Mouse (Mus musculus): ENCODE measurements around the gene Pck1. TPM values are rescaled to one million over a fixed set of nuclear protein-coding genes. Genes with fewer than 3 reads are reported as not detected.
"Not testable (repeated sequence)": the region's sequence is repeated elsewhere in the genome, so short reads cannot be mapped to it uniquely, and the experiment has no call there.

Gene Pck1
- not detected in 2 replicates for polyA plus RNA-seq (2014; fragmentation: Nextera tagmentation; extraction: Ambion mirVana)

DNA sequence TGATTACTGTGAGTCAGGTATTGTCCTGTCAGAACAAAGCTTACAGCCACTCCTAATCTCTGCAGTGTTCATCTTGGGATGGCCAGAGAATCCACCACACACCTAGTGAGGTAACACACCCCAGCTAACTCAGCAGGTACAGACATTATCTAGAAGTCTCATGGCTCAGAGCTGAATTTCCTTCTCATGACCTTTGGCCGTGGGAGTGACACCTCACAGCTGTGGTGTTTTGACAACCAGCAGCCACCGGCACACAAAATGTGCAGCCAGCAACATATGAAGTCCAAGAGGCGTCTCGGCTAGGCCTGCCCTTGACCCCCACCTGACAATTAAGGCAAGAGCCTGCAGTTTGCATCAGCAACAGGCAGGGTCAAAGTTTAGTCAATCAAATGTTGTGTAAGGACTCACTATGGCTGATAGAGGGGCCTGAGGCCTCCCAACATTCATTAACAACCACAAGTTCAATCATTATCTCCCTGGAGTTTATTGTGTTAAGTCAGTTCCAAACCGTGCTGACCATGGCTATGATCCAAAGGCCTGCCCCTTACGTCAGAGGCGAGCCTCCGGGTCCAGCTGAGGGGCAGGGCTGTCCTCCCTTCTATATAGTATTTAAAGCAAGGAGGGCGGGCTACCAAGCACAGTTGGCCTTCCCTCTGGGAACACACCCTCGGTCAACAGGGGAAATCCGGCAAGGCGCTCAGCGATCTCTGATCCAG, at the start of gene Pck1:
Pck1 (plus strand) TSS at position 613 of the 716 bp plus-strand sequence.
- H3K4me3 ChIP-seq (replicated peaks; ENCODE audit: low read length), result no peak within 1 kb of the TSS
- no peak within 1 kb of the TSS for H3K27ac ChIP-seq
- no peak within 1 kb of the TSS for H3K4me2 ChIP-seq (replicated peaks)
- no peaks in the 10 kb centered on the region for H3K36me3 ChIP-seq (replicated peaks; ENCODE audit: control insufficient read depth, insufficient read depth)
- H3K9ac ChIP-seq, result no peak within 1 kb of the TSS
- no peaks in the 10 kb centered on the region for H3K9me3 ChIP-seq (ENCODE audit: control insufficient read depth, low read length)
- H3K4me1 ChIP-seq (replicated peaks; ENCODE audit: control insufficient read depth, insufficient read depth, low read length), result no peaks in the 10 kb centered on the region
- no peak for ATAC-seq (ENCODE audit: low FRiP score)
- 88% methylated on average over 13 of the region's 13 CpGs for WGBS
- DNase-seq (ENCODE audit: low spot score), result no peak
- H3K27me3 ChIP-seq (ENCODE audit: control insufficient read depth, insufficient read depth, low read length), result no peaks in the 10 kb centered on the region

DNA sequence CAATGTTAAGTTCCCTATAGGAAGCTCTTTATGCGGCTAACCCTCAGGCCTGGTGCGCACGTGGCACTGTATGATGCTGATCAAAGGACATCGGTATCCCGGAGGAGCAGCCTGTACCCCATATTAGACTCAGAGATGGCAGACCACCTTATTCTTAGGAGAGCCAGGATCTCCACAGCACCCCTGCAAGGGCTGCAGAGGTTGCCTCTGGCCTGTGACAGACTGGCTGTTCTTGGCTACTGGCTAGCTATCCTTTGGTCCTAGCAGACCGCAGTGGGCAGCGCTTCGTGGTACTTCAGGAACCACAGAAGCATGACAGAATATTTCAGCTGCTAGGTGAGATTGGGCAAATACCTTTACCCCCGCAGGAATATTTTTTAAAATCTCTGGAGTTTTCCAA, 46.4 kb upstream of the Pck1 start:
- ATAC-seq (ENCODE audit: low FRiP score) (peak; percentile 37; the same call in 1 of the 2 replicates), DNase-seq (ENCODE audit: low spot score) (no peak)
- no peaks in the 10 kb centered on the region for H3K36me3 ChIP-seq (replicated peaks; ENCODE audit: control insufficient read depth, insufficient read depth)
- H3K4me1 ChIP-seq (replicated peaks; ENCODE audit: control insufficient read depth, insufficient read depth, low read length), result no peaks in the 10 kb centered on the region
- no peak overlapping the region for H3K9ac ChIP-seq
- no peak overlapping the region for H3K4me3 ChIP-seq (replicated peaks; ENCODE audit: low read length)
- no peak overlapping the region for H3K27ac ChIP-seq
- 85% methylated on average over 9 of the region's 9 CpGs for WGBS
- H3K9me3 ChIP-seq (ENCODE audit: control insufficient read depth, low read length), result no peaks in the 10 kb centered on the region
- H3K4me2 ChIP-seq (replicated peaks), result no peak overlapping the region
- H3K27me3 ChIP-seq (ENCODE audit: control insufficient read depth, insufficient read depth, low read length), result peaks cover 4% of the 10 kb centered on the region; the same call in 1 of the 2 replicates

DNA sequence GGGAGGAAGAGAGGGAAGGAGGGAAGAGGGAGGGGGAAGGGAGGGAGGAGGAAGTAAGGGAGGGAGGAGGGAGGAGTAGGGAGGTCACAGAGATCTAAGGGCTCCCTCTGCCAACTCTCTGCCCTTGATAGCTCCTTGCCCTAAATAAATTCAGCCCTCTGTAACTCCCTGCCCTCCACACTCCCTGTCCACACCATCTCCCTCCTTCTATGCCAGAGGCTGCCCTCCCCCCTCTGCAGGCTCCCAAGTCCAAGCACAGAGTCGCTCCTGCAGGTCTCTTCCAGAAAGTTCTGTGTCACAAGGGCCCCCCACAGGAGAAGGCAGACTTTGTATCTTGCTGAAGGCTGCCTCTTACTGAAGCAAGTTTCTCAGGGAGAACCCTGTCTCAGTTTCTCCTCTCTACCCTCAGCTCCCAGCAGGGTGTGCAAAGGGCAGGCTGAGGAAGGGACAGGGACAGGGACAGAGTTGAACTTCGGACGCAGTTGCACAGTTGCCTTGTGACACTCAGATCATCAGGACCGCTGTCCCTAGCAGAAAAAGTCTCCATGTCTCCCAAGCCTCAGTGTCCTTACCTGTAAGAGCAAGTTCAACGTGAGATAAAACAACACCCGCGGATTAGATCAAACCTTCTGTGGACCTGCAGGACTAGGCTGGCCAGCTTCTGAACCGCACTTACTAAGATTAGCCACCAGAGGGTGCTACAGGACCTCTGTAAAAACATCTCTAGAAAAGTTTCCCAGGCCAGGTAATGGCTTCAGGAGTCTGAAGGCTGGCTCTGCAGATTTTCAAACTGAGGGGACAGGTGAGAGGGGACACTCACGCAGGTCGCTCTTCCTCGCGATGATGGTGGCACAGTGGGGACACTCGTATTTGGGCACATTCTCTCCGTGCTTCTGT, 45.7 kb upstream of the Pck1 start:
- H3K27ac ChIP-seq, result no peak overlapping the region
- H3K4me1 ChIP-seq (replicated peaks; ENCODE audit: control insufficient read depth, insufficient read depth, low read length), result no peaks in the 10 kb centered on the region
- ATAC-seq (ENCODE audit: low FRiP score) (peak; percentile 48; the same call in 1 of the 2 replicates), DNase-seq (ENCODE audit: low spot score) (peak; percentile 90)
- no peak overlapping the region for H3K9ac ChIP-seq
- H3K27me3 ChIP-seq (ENCODE audit: control insufficient read depth, insufficient read depth, low read length), result peaks cover 4% of the 10 kb centered on the region; the same call in 1 of the 2 replicates
- WGBS, result 22% methylated on average over 14 of the region's 14 CpGs
- no peaks in the 10 kb centered on the region for H3K9me3 ChIP-seq (ENCODE audit: control insufficient read depth, low read length)
- no peaks in the 10 kb centered on the region for H3K36me3 ChIP-seq (replicated peaks; ENCODE audit: control insufficient read depth, insufficient read depth)
- no peak overlapping the region for H3K4me3 ChIP-seq (replicated peaks; ENCODE audit: low read length)
- no peak overlapping the region for H3K4me2 ChIP-seq (replicated peaks)

DNA sequence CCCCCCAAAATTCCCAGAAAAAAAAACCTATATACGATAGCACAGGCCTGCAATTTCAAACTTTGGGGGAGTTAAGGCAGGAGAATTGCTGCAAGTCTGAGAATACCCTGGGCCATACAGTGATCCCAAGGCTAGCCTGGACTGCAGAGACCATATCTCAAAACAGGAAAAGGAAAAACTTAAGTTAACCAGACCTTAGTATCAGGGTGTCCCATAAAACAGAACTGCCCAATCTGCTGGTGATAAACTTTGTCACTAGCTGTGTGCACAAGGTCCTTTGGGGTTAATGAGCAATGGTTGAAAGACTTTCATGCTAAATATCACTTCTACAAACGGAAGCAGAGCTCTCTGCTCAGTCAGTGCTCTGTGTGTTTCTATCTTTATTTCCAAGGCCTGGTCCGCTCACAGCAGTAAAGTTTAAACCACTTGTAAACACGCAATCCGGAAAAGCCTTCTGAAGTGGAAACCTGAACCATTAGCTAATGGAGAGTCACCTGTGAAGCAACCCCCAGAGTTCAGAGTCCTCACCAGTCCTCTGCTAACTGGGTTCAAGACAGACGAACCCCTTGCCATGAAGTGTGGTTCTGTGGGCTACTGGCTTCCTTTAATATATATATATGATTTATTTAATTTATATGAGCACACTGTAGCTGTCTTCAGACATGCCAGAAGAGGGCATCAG, 44.2 kb upstream of the Pck1 start:
- Histone ChIP-seq H3K27me3 (ENCODE audit: control insufficient read depth, insufficient read depth, low read length) (peaks cover 4% of the 10 kb centered on the region; the same call in 1 of the 2 replicates), H3K4me3 (replicated peaks; ENCODE audit: low read length) (no peak overlapping the region), H3K9me3 (ENCODE audit: control insufficient read depth, low read length) (no peaks in the 10 kb centered on the region), H3K9ac (no peak overlapping the region), H3K27ac (no peak overlapping the region), H3K4me1 (replicated peaks; ENCODE audit: control insufficient read depth, insufficient read depth, low read length) (no peaks in the 10 kb centered on the region), H3K4me2 (replicated peaks) (no peak overlapping the region), H3K36me3 (replicated peaks; ENCODE audit: control insufficient read depth, insufficient read depth) (no peaks in the 10 kb centered on the region)
- ATAC-seq (ENCODE audit: low FRiP score), result no peak
- WGBS, result 84% methylated on average over 6 of the region's 6 CpGs
- no peak for DNase-seq (ENCODE audit: low spot score)

DNA sequence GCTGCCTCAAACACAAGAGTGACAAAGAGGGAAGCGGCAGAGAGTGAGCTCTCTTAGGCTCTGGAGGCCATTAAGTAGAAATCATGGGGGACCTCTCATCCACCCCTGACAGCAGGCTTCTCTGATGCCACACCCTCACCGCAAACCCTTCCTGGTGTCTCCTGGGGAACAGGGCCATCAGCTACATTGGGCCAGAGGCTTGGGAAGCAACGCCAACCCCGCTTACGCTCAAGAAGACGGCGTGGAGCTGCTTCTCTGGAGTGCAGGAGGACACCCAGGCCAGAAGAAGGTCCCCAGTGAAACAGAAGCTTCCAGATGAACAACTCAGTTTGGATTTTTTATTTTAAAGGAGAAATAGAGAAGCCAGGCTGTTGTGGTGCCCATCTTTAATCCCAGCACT, 43.3 kb upstream of the Pck1 start:
- H3K4me3 ChIP-seq (replicated peaks; ENCODE audit: low read length), result no peak overlapping the region
- ATAC-seq (ENCODE audit: low FRiP score) (no peak), DNase-seq (ENCODE audit: low spot score) (no peak)
- no peak overlapping the region for H3K27ac ChIP-seq
- H3K27me3 ChIP-seq (ENCODE audit: control insufficient read depth, insufficient read depth, low read length), result peaks cover 4% of the 10 kb centered on the region; the same call in 1 of the 2 replicates
- no peak overlapping the region for H3K4me2 ChIP-seq (replicated peaks)
- no peaks in the 10 kb centered on the region for H3K36me3 ChIP-seq (replicated peaks; ENCODE audit: control insufficient read depth, insufficient read depth)
- no peaks in the 10 kb centered on the region for H3K4me1 ChIP-seq (replicated peaks; ENCODE audit: control insufficient read depth, insufficient read depth, low read length)
- no peaks in the 10 kb centered on the region for H3K9me3 ChIP-seq (ENCODE audit: control insufficient read depth, low read length)
- WGBS, result 91% methylated on average over 7 of the region's 7 CpGs
- H3K9ac ChIP-seq, result no peak overlapping the region

DNA sequence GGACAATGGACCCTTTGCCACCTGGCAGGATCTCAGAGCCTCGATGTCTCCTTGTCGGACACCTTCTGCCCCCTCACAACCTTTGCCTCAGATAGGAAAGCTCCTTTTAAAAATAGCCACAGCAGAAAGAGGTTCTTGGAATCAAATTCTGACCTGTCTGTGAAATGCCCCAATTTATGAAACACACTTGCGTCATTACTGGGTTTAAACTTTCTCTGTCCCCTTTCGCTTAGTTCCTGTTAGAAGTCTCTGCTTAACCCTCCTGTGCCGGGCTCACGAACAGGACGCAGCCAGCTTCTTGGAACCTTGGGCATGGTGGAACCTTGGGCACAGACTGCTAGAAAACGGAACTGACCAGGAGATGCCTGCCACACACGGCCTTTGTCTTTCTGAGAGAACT, 42.3 kb upstream of the Pck1 start:
- H3K9me3 ChIP-seq (ENCODE audit: control insufficient read depth, low read length), result 0 out of 2 replicates have a peak, but pooled peaks cover 3% of the 10 kb centered on the region
- H3K9ac ChIP-seq, result no peak overlapping the region
- no peak overlapping the region for H3K4me2 ChIP-seq (replicated peaks)
- 92% methylated on average over 9 of the region's 9 CpGs for WGBS
- peaks cover 4% of the 10 kb centered on the region; the same call in 1 of the 2 replicates for H3K27me3 ChIP-seq (ENCODE audit: control insufficient read depth, insufficient read depth, low read length)
- no peaks in the 10 kb centered on the region for H3K4me1 ChIP-seq (replicated peaks; ENCODE audit: control insufficient read depth, insufficient read depth, low read length)
- DNase-seq (ENCODE audit: low spot score) (no peak), ATAC-seq (ENCODE audit: low FRiP score) (no peak)
- H3K4me3 ChIP-seq (replicated peaks; ENCODE audit: low read length), result no peak overlapping the region
- H3K27ac ChIP-seq, result no peak overlapping the region
- no peaks in the 10 kb centered on the region for H3K36me3 ChIP-seq (replicated peaks; ENCODE audit: control insufficient read depth, insufficient read depth)

DNA sequence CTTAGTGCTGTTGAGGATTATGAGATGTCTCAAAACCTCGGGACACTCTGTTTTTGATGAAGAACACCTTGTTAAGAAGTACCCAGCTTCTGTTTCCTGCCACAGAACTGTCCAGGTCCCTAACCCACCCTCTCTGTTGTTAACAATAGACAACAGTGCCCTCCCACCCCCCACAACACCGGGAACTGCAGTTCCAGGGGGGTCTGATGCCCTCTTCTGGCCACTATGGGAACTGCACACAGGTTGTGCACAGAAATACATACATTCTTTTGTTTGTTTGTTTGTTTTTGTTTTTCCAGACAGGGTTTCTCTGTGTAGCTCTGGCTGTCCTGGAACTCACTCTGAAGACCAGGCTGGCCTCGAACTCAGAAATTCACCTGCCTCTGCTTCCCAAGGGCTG, 39.1 kb upstream of the Pck1 start:
- H3K27me3 ChIP-seq (ENCODE audit: control insufficient read depth, insufficient read depth, low read length); DNase-seq (ENCODE audit: low spot score); H3K4me2 ChIP-seq (replicated peaks); H3K36me3 ChIP-seq (replicated peaks; ENCODE audit: control insufficient read depth, insufficient read depth); H3K4me1 ChIP-seq (replicated peaks; ENCODE audit: control insufficient read depth, insufficient read depth, low read length); H3K27ac ChIP-seq; H3K4me3 ChIP-seq (replicated peaks; ENCODE audit: low read length); ATAC-seq (ENCODE audit: low FRiP score); H3K9me3 ChIP-seq (ENCODE audit: control insufficient read depth, low read length); H3K9ac ChIP-seq: not testable (repeated sequence)
- 78% methylated on average over 3 of the region's 3 CpGs for WGBS

DNA sequence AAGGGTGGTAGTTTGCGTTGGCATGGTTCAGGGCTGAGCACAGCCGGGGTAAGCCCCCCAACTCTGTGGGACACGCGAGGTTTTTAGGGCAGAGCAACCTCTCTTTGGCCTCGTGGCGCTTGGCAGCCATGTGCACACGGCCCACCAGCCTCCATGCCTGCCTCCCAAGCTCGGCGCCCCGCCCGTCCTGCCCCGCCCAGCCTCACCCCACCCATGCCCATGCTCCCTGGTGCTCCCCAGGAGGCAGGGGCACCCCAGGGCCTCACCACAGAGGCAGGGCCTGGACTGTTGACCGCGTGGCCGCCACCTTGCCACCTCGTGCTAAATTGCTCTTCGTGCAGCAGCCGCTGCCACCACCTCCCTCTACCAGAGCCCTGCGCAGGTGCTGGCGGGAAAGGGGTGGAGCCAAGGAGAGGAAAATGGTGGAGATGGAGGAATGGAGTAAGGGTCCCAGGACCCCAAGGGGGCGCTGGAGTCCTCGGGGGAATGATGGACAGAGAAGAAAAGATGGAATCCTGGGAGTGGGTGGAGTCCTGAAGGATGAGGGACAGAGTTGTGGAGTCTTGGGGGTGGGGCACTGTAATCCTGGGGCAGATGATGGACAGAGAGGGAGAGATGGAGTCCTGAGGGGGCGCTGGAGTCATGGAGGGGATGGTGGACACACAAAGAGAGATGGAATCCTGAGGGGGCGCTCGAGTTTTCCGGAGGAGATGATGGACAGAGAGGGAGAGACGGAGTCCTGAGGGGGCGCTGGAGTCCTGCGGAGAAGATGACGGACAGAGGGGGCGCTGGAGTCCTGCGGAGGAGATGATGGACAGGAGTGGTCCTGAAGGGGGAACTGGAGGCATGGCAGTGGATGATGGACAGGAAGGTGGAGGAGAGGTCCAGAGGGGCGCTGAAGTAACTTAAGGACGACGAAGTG, 33.6 kb upstream of the Pck1 start, which contains the start of gene Ctcfl:
Ctcfl (minus strand) TSS at position 503 of the 922 bp plus-strand sequence.
- ATAC-seq (ENCODE audit: low FRiP score) (no peak), DNase-seq (ENCODE audit: low spot score) (no peak)
- 0 out of 2 replicates have a peak, but pooled peaks cover 4% of the 10 kb centered on the region for H3K9me3 ChIP-seq (ENCODE audit: control insufficient read depth, low read length)
- no peak within 1 kb of the TSS for H3K4me3 ChIP-seq (replicated peaks; ENCODE audit: low read length)
- H3K27me3 ChIP-seq (ENCODE audit: control insufficient read depth, insufficient read depth, low read length), result no peaks in the 10 kb centered on the region
- no peaks in the 10 kb centered on the region for H3K4me1 ChIP-seq (replicated peaks; ENCODE audit: control insufficient read depth, insufficient read depth, low read length)
- WGBS, result 90% methylated on average over 35 of the region's 35 CpGs
- H3K36me3 ChIP-seq (replicated peaks; ENCODE audit: control insufficient read depth, insufficient read depth), result no peaks in the 10 kb centered on the region
- H3K4me2 ChIP-seq (replicated peaks), result no peak within 1 kb of the TSS
- H3K9ac ChIP-seq, result no peak within 1 kb of the TSS
- no peak within 1 kb of the TSS for H3K27ac ChIP-seq

Data from hindbrain, embryonic 14.5 days (tissue).